Mouse (Mus musculus) CH12.LX (cell line): ENCODE data around the gene Lsp1. TPM values are rescaled to one million over a fixed set of nuclear protein-coding genes. Genes with fewer than 3 reads are reported as not detected.

Experiments
- DNase-seq: peaks from one replicate; pipeline ENCODE4 v3.0.0-alpha.2; 2013; ENCODE audit errors: extremely low read depth
- H3K27ac ChIP-seq: 2 replicates; pipeline ENCODE4 v1.5.1; 2012; ENCODE audit warnings: low read depth, mild to moderate bottlenecking, control low read depth, moderate library complexity; ENCODE audit not compliant: insufficient read depth
- H3K27me3 ChIP-seq: replicated peaks from 2 replicates; pipeline ENCODE3; 2012; ENCODE audit warnings: inconsistent platforms
- H3K36me3 ChIP-seq, 2 experiments: replicated peaks in 1 of 2; 2 replicates each; pipeline versions ENCODE3 to v1.6.1; 2012; ENCODE audit warnings: inconsistent platforms in 1 of 2, low read length in 1 of 2, mild to moderate bottlenecking in 1 of 2, mixed read lengths in 1 of 2, moderate library complexity in 1 of 2; ENCODE audit not compliant: control insufficient read depth in 1 of 2, insufficient read depth in 1 of 2
- H3K4me1 ChIP-seq, 2 experiments: 2 replicates each; pipeline ENCODE4 v1.6.1; 2012; ENCODE audit warnings: inconsistent platforms in 1 of 2, moderate library complexity in 1 of 2; ENCODE audit not compliant: insufficient read depth in 2 of 2, control insufficient read depth in 1 of 2
- H3K4me2 ChIP-seq: 2 replicates; pipeline ENCODE4 v1.6.1; 2012; ENCODE audit warnings: low read depth, mild to moderate bottlenecking, control low read depth; ENCODE audit not compliant: poor library complexity, insufficient read depth, severe bottlenecking
- H3K4me3 ChIP-seq, 3 experiments: fragments of 150-350 bp in 1 of 3; sonication (generic) in 1 of 3; replicated peaks in 1 of 3; 2 replicates each; pipeline versions ENCODE3 to v1.5.1; 2011 to 2012; ENCODE audit warnings: low read depth in 2 of 3, low read length in 2 of 3, mild to moderate bottlenecking in 2 of 3, moderate library complexity in 2 of 3, control low read depth in 1 of 3, improper control_type of control experiment in 1 of 3, inconsistent platforms in 1 of 3, mixed read lengths in 1 of 3; ENCODE audit not compliant: poor library complexity in 1 of 3
- H3K79me2 ChIP-seq: replicated peaks from 2 replicates; pipeline ENCODE4 v1.6.1; 2012; ENCODE audit warnings: mild to moderate bottlenecking, moderate library complexity; ENCODE audit not compliant: control insufficient read depth, poor library complexity, insufficient read depth, severe bottlenecking; ENCODE audit errors: extremely low read depth
- H3K9ac ChIP-seq: 2 replicates; pipeline ENCODE4 v1.6.1; 2012; ENCODE audit warnings: low read depth, mild to moderate bottlenecking, control low read depth, moderate library complexity; ENCODE audit not compliant: insufficient read depth
- H3K9me3 ChIP-seq: replicated peaks from 2 replicates; pipeline ENCODE3; 2012; ENCODE audit warnings: low read length, inconsistent platforms, mixed read lengths
- CTCF ChIP-seq, 2 experiments: IDR thresholded peaks in 1 of 2; conservative IDR thresholded peaks in 1 of 2; 2 replicates each; pipeline ENCODE4 v1.5.1; 2011 to 2012; ENCODE audit warnings: low read depth in 2 of 2, low read length in 2 of 2, improper control_type of control experiment in 1 of 2, inconsistent platforms in 1 of 2, mild to moderate bottlenecking in 1 of 2, moderate library complexity in 1 of 2
- IRF4 ChIP-seq: IDR thresholded peaks from 2 replicates; pipeline ENCODE4 v1.6.1; 2014; ENCODE audit warnings: low read depth, mild to moderate bottlenecking, inconsistent platforms, low read length, improper control_type of control experiment
- MAX ChIP-seq: IDR thresholded peaks from 2 replicates; pipeline ENCODE4 v1.6.1; 2011; ENCODE audit warnings: low read length, improper control_type of control experiment
- MAZ ChIP-seq: IDR thresholded peaks from 2 replicates; pipeline ENCODE4 v1.6.1; 2012; ENCODE audit warnings: low read depth, mild to moderate bottlenecking, inconsistent platforms, low read length, improper control_type of control experiment, moderate library complexity
- MYC ChIP-seq: IDR thresholded peaks from 2 replicates; pipeline ENCODE4 v1.6.1; 2011; ENCODE audit warnings: low read depth, mild to moderate bottlenecking, improper control_type of control experiment, low read length
- POLR2AphosphoS2 ChIP-seq: IDR thresholded peaks from 2 replicates; pipeline ENCODE4 v1.6.1; 2011; ENCODE audit warnings: low read depth, low read length, improper control_type of control experiment
- RAD21 ChIP-seq: IDR thresholded peaks from 2 replicates; pipeline ENCODE4 v1.6.1; 2011; ENCODE audit warnings: low read depth, mild to moderate bottlenecking, low read length, improper control_type of control experiment, moderate library complexity
- SMC3 ChIP-seq: IDR thresholded peaks from 2 replicates; pipeline ENCODE4 v1.6.1; 2011; ENCODE audit warnings: low read depth, low read length, improper control_type of control experiment
- TCF12 ChIP-seq: IDR thresholded peaks from 2 replicates; pipeline ENCODE4 v1.6.1; 2014; ENCODE audit warnings: low read depth, mild to moderate bottlenecking, inconsistent platforms, low read length, improper control_type of control experiment
- USF1 ChIP-seq: IDR thresholded peaks from 2 replicates; pipeline ENCODE4 v1.6.1; 2014; ENCODE audit warnings: low read depth, mild to moderate bottlenecking, inconsistent platforms, low read length, improper control_type of control experiment
- ZC3H11A ChIP-seq: IDR thresholded peaks from 2 replicates; pipeline ENCODE4 v1.6.1; 2012; ENCODE audit warnings: low read depth, mild to moderate bottlenecking, inconsistent platforms, low read length, improper control_type of control experiment
- dilution Hi-C: fragments of 300-500 bp; cut with MboI; formaldehyde crosslinking; loops from 2 replicates; pipeline ENCODE4 v1.14.3; 2020; ENCODE audit warnings: low sequenced_read_pairs; ENCODE audit not compliant: extremely low pct_unique_long_range_greater_than_20kb, extremely low pct_ligation_motif_present
- in situ Hi-C: fragments of 300-500 bp; cut with MboI; formaldehyde crosslinking; loops from 3 replicates; pipeline ENCODE4 v1.14.3; 2019; ENCODE audit warnings: low sequenced_read_pairs, low pct_ligation_motif_present, low pct_unique_long_range_greater_than_20kb, mixed read lengths
- polyA plus RNA-seq: library from polyadenylated mRNA; unstranded; fragments of >175 nt; gene quantifications from 2 replicates; pipeline ENCODE4 v1.2.1, GENCODE M21; 2012; ENCODE audit warnings: low read depth; ENCODE audit not compliant: insufficient read length
- total RNA-seq, 2 experiments: library from RNA; depleted of rRNA; stranded (reverse); fragments of 300-350 nt in 1 of 2; fragments of >200 nt in 1 of 2; gene quantifications; 2 replicates each; pipeline ENCODE4 v1.2.3; 2012 to 2014

Lsp1 gene
- total and polyA plus RNA-seq, 3 experiments = 364 to 715 (median 367) TPM

GRCm38 (mm10) chr7:142496800-142497199 lies 36.2 kb downstream of the Lsp1 start:
- Histone ChIP-seq H3K9ac (no peak overlapping the region), H3K9me3 (no peaks in the 10 kb centered on the region), H3K27me3 (no peaks in the 10 kb centered on the region), H3K79me2 (no peaks in the 10 kb centered on the region), H3K36me3 (peaks cover 43 to 59% of the 10 kb centered on the region in 2 experiments), H3K4me1 (peaks cover 14 to 63% of the 10 kb centered on the region in 2 experiments), H3K4me3 (no peak overlapping the region), H3K4me2 (no peak overlapping the region), H3K27ac (no peak overlapping the region)
- in situ Hi-C loops = loop anchor here (5.0 kb wide), 1 partner anchor 54 kb away; the partner anchor contains the start of gene Tnni2
- dilution Hi-C loops = no loop called here
- TF ChIP-seq SMC3 (peak; percentile 85), CTCF (conservative IDR thresholded peaks at IDR 0.05 in 1 of 2, IDR thresholded peaks at IDR 0.05 in 1 of 2; ENCODE audit: low read depth in 2 of 2, low read length in 2 of 2) (peak; percentile 51 to 80; a peak in 3 of 4 replicates), MAX (no peak), ZC3H11A (peak; percentile 20; the same call in 1 of the 2 replicates), MAZ (no peak), RAD21 (peak; percentile 73), IRF4 (peak; percentile 26; the same call in 1 of the 2 replicates)
- TF ChIP-seq, all 38 proteins: peak for 5
- DNase-seq = peak; percentile 45

DNA sequence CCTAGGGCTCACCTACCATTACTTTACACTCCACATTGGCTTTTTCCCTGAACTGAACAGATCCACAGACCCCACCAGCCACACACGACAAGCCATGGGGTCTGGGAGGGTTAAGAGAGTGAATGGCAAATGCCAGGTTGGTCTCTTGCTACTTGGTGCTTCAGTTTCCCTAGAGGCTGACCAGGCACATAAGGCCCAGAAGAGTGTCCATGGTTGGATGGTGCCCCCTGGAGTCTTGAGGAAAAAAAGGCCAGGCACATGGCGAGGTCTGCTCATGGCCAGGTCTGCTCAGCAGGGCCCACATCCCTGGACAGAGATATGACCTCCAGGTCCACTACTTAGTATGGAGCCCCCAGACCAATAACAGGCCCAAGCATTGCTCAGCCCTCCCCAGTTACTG lies 37.2 kb downstream of the Lsp1 start:
- no peaks in the 10 kb centered on the region for H3K27me3 ChIP-seq
- DNase-seq = no peak
- H3K27ac ChIP-seq = no peak overlapping the region
- dilution Hi-C loops = no loop called here
- H3K4me3 ChIP-seq = no peak overlapping the region
- H3K9ac ChIP-seq = no peak overlapping the region
- H3K9me3 ChIP-seq = no peaks in the 10 kb centered on the region
- H3K4me1 ChIP-seq = peaks cover 14 to 73% of the 10 kb centered on the region in 2 experiments
- peaks cover 33 to 54% of the 10 kb centered on the region in 2 experiments for H3K36me3 ChIP-seq
- H3K79me2 ChIP-seq = no peaks in the 10 kb centered on the region
- H3K4me2 ChIP-seq = no peak overlapping the region
- in situ Hi-C loops = loop anchor here (5.0 kb wide), 1 partner anchor 55 kb away; the partner anchor contains the start of gene Tnni2
- TF ChIP-seq TCF12 (no peak), CTCF (conservative IDR thresholded peaks at IDR 0.05 in 1 of 2, IDR thresholded peaks at IDR 0.05 in 1 of 2; ENCODE audit: low read depth in 2 of 2, low read length in 2 of 2) (peak in 1 of 2 experiments; percentile 79; a peak in 2 of 4 replicates), SMC3 (peak; percentile 89), MYC (peak; percentile 64; the same call in 1 of the 2 replicates), RAD21 (peak; percentile 78), ZC3H11A (0 out of 2 replicates have a peak, but pooled peaks have one; percentile 17)

DNA sequence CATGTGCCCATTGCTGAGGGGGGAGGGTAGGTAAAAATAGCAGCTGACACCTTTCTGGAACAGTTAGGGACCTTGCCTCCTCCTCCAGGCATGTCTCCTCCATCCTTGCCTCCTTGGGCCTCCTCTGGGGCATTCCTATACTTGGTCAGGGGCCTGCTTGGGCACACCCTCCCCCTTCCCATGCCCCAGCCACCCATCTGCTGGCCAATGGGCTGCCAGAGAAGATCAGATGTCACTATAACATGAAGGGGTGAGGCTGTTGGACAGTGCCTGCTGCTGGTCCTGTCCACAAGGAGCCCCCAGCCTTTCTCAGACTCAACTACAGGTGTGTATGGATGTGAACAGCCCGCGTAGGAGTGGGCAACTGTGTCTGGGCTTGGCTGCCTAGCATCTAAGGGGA lies 38.0 kb downstream of the Lsp1 start, which contains the start of gene Tnnt3:
Gene Tnnt3 (plus strand): TSS at position 262 of the 400 bp plus-strand sequence.
- H3K4me1 ChIP-seq = peaks cover 14 to 80% of the 10 kb centered on the region in 2 experiments
- no peak within 1 kb of the TSS for H3K27ac ChIP-seq
- TF ChIP-seq POLR2AphosphoS2 = 0 out of 2 replicates have a peak, but pooled peaks have one; percentile 28
- TF ChIP-seq MAZ = no peak
- TF ChIP-seq USF1 = no peak
- TF ChIP-seq, all 38 proteins: peak for 1
- dilution Hi-C loops = no loop called here
- H3K36me3 ChIP-seq = peaks cover 25 to 50% of the 10 kb centered on the region in 2 experiments
- no peaks in the 10 kb centered on the region for H3K9me3 ChIP-seq
- in situ Hi-C loops = loop anchor here (5.0 kb wide), 1 partner anchor 56 kb away; the partner anchor contains the start of gene Tnni2
- H3K4me3 ChIP-seq = no peak within 1 kb of the TSS
- H3K9ac ChIP-seq = no peak within 1 kb of the TSS
- no peaks in the 10 kb centered on the region for H3K79me2 ChIP-seq
- no peak within 1 kb of the TSS for H3K4me2 ChIP-seq
- no peaks in the 10 kb centered on the region for H3K27me3 ChIP-seq
- no peak for DNase-seq
